Mouse (Mus musculus) layer of hippocampus, adult 2 months (tissue): Measurements from ENCODE around the gene Mrpl12. TPM values are rescaled to one million over a fixed set of nuclear protein-coding genes. Genes with fewer than 3 reads are reported as not detected.

ENCODE experiments used
- DNase-seq, 2 experiments: peaks; one replicate each; pipeline ENCODE4 v3.0.0; 2022; ENCODE audit warnings: low spot score in 2 of 2
- H3K27ac ChIP-seq: fragments of 200-600 bp; 2 replicates; pipeline ENCODE4 v1.8.1; 2022
- H3K4me3 ChIP-seq: fragments of 200-600 bp; 2 replicates; pipeline ENCODE4 v1.8.1; 2022; ENCODE audit warnings: mild to moderate bottlenecking
- CTCF ChIP-seq: fragments of 200-600 bp; conservative IDR thresholded peaks from 2 replicates; pipeline ENCODE4 v1.8.1; 2022; ENCODE audit warnings: antibody characterized with exemption, mild to moderate bottlenecking, moderate library complexity
- total RNA-seq, 2 experiments: library from RNA; stranded (reverse); gene quantifications; 2 replicates each; pipeline ENCODE4 v1.2.3; 2021

Gene Mrpl12
- total RNA-seq, 2 experiments from 2014 or later: 63.2 to 68.1 TPM

- H3K27ac ChIP-seq: peak overlapping the region; percentile 76
- DNase-seq: peak; percentile 74
- TF ChIP-seq CTCF: peak; percentile 95
- no peak overlapping the region for H3K4me3 ChIP-seq
These were observed 4.8 kb downstream of the Mrpl12 start for GRCm38 (mm10) chr11:120489054-120489761.

GRCm38 (mm10) chr11:120490291-120491046 lies 6.1 kb downstream of the Mrpl12 start:
- no peak for DNase-seq
- Histone ChIP-seq H3K27ac (peak overlapping the region; percentile 76), H3K4me3 (no peak overlapping the region)
- no peak for TF ChIP-seq CTCF

GRCm38 (mm10) chr11:120491317-120492023 lies 7.1 kb downstream of the Mrpl12 start, which contains the start of gene Slc25a10:
Gene Slc25a10, plus strand, starts transcription at chr11:120491840.
- H3K27ac ChIP-seq: peak within 1 kb of the TSS; percentile 76
- peak; percentile 83 for DNase-seq
- peak within 1 kb of the TSS; percentile 88 for H3K4me3 ChIP-seq
- no peak for TF ChIP-seq CTCF

- no peak for DNase-seq
- H3K4me3 ChIP-seq: peak overlapping the region; percentile 88
- peak overlapping the region; percentile 76 for H3K27ac ChIP-seq
- peak; percentile 34; the same call in 1 of the 2 replicates for TF ChIP-seq CTCF
These were observed 7.8 kb downstream of the Mrpl12 start for GRCm38 (mm10) chr11:120492024-120492877.

- no peak for TF ChIP-seq CTCF
- Histone ChIP-seq H3K27ac (no peak overlapping the region), H3K4me3 (no peak overlapping the region; the same call in 1 of the 2 replicates)
- no peak for DNase-seq
These were observed 8.4 kb downstream of the Mrpl12 start for GRCm38 (mm10) chr11:120492878-120493203.

GRCm38 (mm10) chr11:120493351-120493750 lies 8.9 kb downstream of the Mrpl12 start:
- Histone ChIP-seq H3K4me3 (no peak overlapping the region; the same call in 1 of the 2 replicates), H3K27ac (no peak overlapping the region)
- no peak for DNase-seq
- no peak for TF ChIP-seq CTCF

- no peak for DNase-seq
- TF ChIP-seq CTCF: no peak
- H3K27ac ChIP-seq: no peak overlapping the region
- H3K4me3 ChIP-seq: no peak overlapping the region
These were observed 9.5 kb downstream of the Mrpl12 start for GRCm38 (mm10) chr11:120493911-120494310.

GRCm38 (mm10) chr11:120497436-120497835 lies 13.0 kb downstream of the Mrpl12 start:
- H3K27ac ChIP-seq: no peak overlapping the region
- H3K4me3 ChIP-seq: no peak overlapping the region
- no peak for DNase-seq
- no peak for TF ChIP-seq CTCF

GRCm38 (mm10) chr11:120498226-120498625 lies 13.8 kb downstream of the Mrpl12 start:
- Histone ChIP-seq H3K4me3 (no peak overlapping the region), H3K27ac (no peak overlapping the region)
- no peak for DNase-seq
- no peak for TF ChIP-seq CTCF

GRCm38 (mm10) chr11:120498891-120499290 lies 14.5 kb downstream of the Mrpl12 start:
- Histone ChIP-seq H3K27ac (no peak overlapping the region), H3K4me3 (no peak overlapping the region)
- no peak for DNase-seq
- TF ChIP-seq CTCF: no peak

GRCm38 (mm10) chr11:120499894-120500293 lies 15.5 kb downstream of the Mrpl12 start:
- Histone ChIP-seq H3K27ac (no peak overlapping the region), H3K4me3 (no peak overlapping the region)
- TF ChIP-seq CTCF: no peak
- DNase-seq: no peak

GRCm38 (mm10) chr11:120500357-120500756 lies 15.9 kb downstream of the Mrpl12 start:
- no peak overlapping the region for H3K27ac ChIP-seq
- no peak overlapping the region for H3K4me3 ChIP-seq
- no peak for DNase-seq
- TF ChIP-seq CTCF: no peak
